Mouse (Mus musculus) bone marrow, adult 2 months (tissue): Measurements from ENCODE around the gene Ddr1.

Source experiments
- CTCF ChIP-seq: fragments of 200-500 bp; IDR thresholded peaks from 2 replicates; pipeline ENCODE4 v1.5.1; 2011; ENCODE audit warnings: low read length, control low read depth; ENCODE audit not compliant: control insufficient read depth, insufficient read depth
- POLR2A ChIP-seq: fragments of 200-500 bp; IDR thresholded peaks from 2 replicates; pipeline ENCODE4 v1.6.1; 2011; ENCODE audit warnings: low read depth, mild to moderate bottlenecking, control low read depth, low read length, borderline replicate concordance; ENCODE audit not compliant: control insufficient read depth

DNA sequence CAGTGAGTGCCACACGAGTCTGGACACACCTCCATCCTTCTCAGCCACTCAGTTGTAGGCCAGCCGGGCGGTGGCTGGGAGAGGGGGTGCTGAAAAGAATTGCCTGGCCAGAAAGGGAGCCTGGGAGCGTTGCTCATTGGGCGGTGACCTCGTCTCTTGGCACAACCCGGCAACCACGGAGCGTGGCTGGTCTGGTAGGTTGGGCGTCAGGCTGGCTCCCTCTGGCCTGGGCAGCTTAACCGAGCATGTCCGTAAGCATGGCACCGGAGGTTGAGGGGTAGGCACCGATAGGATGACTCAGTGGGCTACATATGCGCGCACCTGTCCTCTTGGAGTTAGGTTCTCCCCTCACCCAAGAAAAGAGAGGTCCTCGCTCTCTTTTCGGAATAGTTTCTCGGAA lies 4.5 kb downstream of the Ddr1 start:
- TF ChIP-seq CTCF (no peak), POLR2A (no peak)
